In genomic region chr10:43579381-43580261, GRCm38 (mm10) we compare ENCODE assay signal across 8 mouse cellular contexts. TPM values are rescaled to one million over a fixed set of nuclear protein-coding genes. Genes with fewer than 3 reads are reported as not detected.
DNase-seq lines count a peak whose midpoint lies in the region; ATAC-seq and TF ChIP-seq lines count a peak whose summit lies in the region.

No protein-coding gene starts in this region.

- no peaks in the 10 kb centered on the region for H3K27me3 ChIP-seq in intestine, postnatal 0 days (replicated peaks; ENCODE audit: control insufficient read depth, insufficient read depth, low read length)
- no peaks in the 10 kb centered on the region for H3K27me3 ChIP-seq in lung, embryonic 14.5 days (ENCODE audit: insufficient read depth, low read length)

- H3K9ac ChIP-seq in intestine, postnatal 0 days (ENCODE audit: low read depth, low read length): peak overlapping the region; percentile 54
- peak overlapping the region; percentile 90 for H3K9ac ChIP-seq in lung, embryonic 14.5 days

- H3K27ac ChIP-seq in bone marrow, adult 2 months (ENCODE audit: control insufficient read depth, insufficient read depth, low read depth, low read length, poor library complexity): peak overlapping the region; percentile 97
- H3K27ac ChIP-seq in intestine, postnatal 0 days (ENCODE audit: low read depth, low read length): peak overlapping the region; percentile 77
- H3K27ac ChIP-seq in lung, embryonic 14.5 days (ENCODE audit: low read depth): peak overlapping the region; percentile 98
- H3K27ac ChIP-seq in olfactory bulb, adult 2 months (ENCODE audit: insufficient read depth, low read depth, low read length): peak overlapping the region; percentile 9; the same call in 1 of the 2 replicates

- peak; percentile 38; the same call in 1 of the 2 replicates for TF ChIP-seq CTCF in bone marrow, adult 2 months (IDR thresholded peaks at IDR 0.05; ENCODE audit: control insufficient read depth, insufficient read depth, low read length)
- TF ChIP-seq CTCF in intestine, postnatal 0 days (IDR thresholded peaks at IDR 0.05; ENCODE audit: low read depth): peak; percentile 49
- TF ChIP-seq CTCF in lung, embryonic 14.5 days (IDR thresholded peaks at IDR 0.05; ENCODE audit: low read depth): peak; percentile 29
- TF ChIP-seq CTCF in olfactory bulb, adult 2 months (IDR thresholded peaks at IDR 0.05; ENCODE audit: insufficient read depth, low read depth, low read length): no peak

- peaks cover 6% of the 10 kb centered on the region; the same call in 1 of the 2 replicates for H3K4me1 ChIP-seq in bone marrow, adult 2 months (ENCODE audit: control insufficient read depth, insufficient read depth, low read length)
- 0 out of 2 replicates have a peak, but pooled peaks cover 5% of the 10 kb centered on the region for H3K4me1 ChIP-seq in intestine, postnatal 0 days (replicated peaks; ENCODE audit: control insufficient read depth, insufficient read depth, low read length)
- H3K4me1 ChIP-seq in lung, embryonic 14.5 days (ENCODE audit: insufficient read depth): no peaks in the 10 kb centered on the region
- H3K4me1 ChIP-seq in olfactory bulb, adult 2 months (ENCODE audit: control insufficient read depth, insufficient read depth, low read length): peaks cover 15% of the 10 kb centered on the region

- no peaks in the 10 kb centered on the region for H3K9me3 ChIP-seq in intestine, postnatal 0 days (ENCODE audit: control insufficient read depth)
- no peaks in the 10 kb centered on the region for H3K9me3 ChIP-seq in lung, embryonic 14.5 days (ENCODE audit: low read depth, low read length)

- peak overlapping the region; percentile 84 for H3K4me3 ChIP-seq in bone marrow, adult 2 months (replicated peaks; ENCODE audit: control insufficient read depth, low read depth, low read length)
- peak overlapping the region; percentile 64 for H3K4me3 ChIP-seq in intestine, postnatal 0 days (ENCODE audit: low read depth, low read length)
- peak overlapping the region; percentile 70 for H3K4me3 ChIP-seq in lung, embryonic 14.5 days (ENCODE audit: low read depth, low read length)
- H3K4me3 ChIP-seq in olfactory bulb, adult 2 months (ENCODE audit: insufficient read depth, low read depth, low read length): peak overlapping the region; percentile 54

- DNase-seq in cerebellum, postnatal 10 days: peak; percentile 66 to 73
- no peak for DNase-seq in cerebellum, adult 9-11 months
- peak; percentile 74 for DNase-seq in gastrocnemius, adult 18-20 months (ENCODE audit: low spot score)
- peak; percentile 79 for DNase-seq in lung, embryonic 14.5 days
- peak; percentile 36 to 43 for DNase-seq in urinary bladder, postnatal 36 days (ENCODE audit: low spot score in 2 of 2)

- under 1% methylated on average over 49 of the region's 49 CpGs for WGBS in bone marrow, adult 2 months
- 0% methylated on average over 49 of the region's 49 CpGs for WGBS in intestine, postnatal 0 days
- under 1% methylated on average over 49 of the region's 49 CpGs for WGBS in lung, embryonic 14.5 days
- WGBS in olfactory bulb, adult 2 months: under 1% methylated on average over 49 of the region's 49 CpGs

- no peak; the same call in none of the 2 replicates for ATAC-seq in intestine, postnatal 0 days
- ATAC-seq in lung, embryonic 14.5 days (ENCODE audit: insufficient read depth): peak; percentile 18

- H3K36me3 ChIP-seq in intestine, postnatal 0 days (ENCODE audit: control insufficient read depth, insufficient read depth): no peaks in the 10 kb centered on the region
- H3K36me3 ChIP-seq in lung, embryonic 14.5 days (ENCODE audit: insufficient read depth): peaks cover 23% of the 10 kb centered on the region

- H3K4me2 ChIP-seq in intestine, postnatal 0 days (replicated peaks; ENCODE audit: low read depth): peak overlapping the region; percentile 97
- peak overlapping the region; percentile 95 for H3K4me2 ChIP-seq in lung, embryonic 14.5 days

- TF ChIP-seq POLR2A in bone marrow, adult 2 months (IDR thresholded peaks at IDR 0.05; ENCODE audit: borderline replicate concordance, control insufficient read depth, low read depth, low read length): peak; percentile 24; the same call in 1 of the 2 replicates
- TF ChIP-seq POLR2A in olfactory bulb, adult 2 months (IDR thresholded peaks at IDR 0.05; ENCODE audit: insufficient read depth, low read depth, low read length): no peak

RNA-seq across cellular contexts. Expression of gene Cd24a, which starts 1.5 kb away (rescaled TPM):
- 790 and 1,396 TPM in 2 replicates for polyA plus RNA-seq in bone marrow, adult 2 months (2011; ENCODE audit: insufficient read depth, insufficient read length, low replicate concordance, missing spikeins)
- 100 to 1,000 TPM; 173 to 219 TPM for total RNA-seq in gastrocnemius, adult 18-20 months (2021)
- polyA plus RNA-seq in intestine, postnatal 0 days (2015; fragmentation: Nextera tagmentation; extraction: Ambion mirVana): 87.8 and 91.9 TPM in 2 replicates
- polyA plus RNA-seq in lung, embryonic 14.5 days (2014; fragmentation: Nextera tagmentation; extraction: Ambion mirVana): 262 and 275 TPM in 2 replicates
- not detected in 2 replicates for polyA plus RNA-seq in olfactory bulb, adult 2 months (2012; ENCODE audit: insufficient read depth, insufficient read length, low replicate concordance, missing spikeins)

RNA-seq across cellular contexts. Expression of gene 1700021F05Rik, which starts 38.8 kb away (rescaled TPM):
- polyA plus RNA-seq in bone marrow, adult 2 months (2011; ENCODE audit: insufficient read depth, insufficient read length, low replicate concordance, missing spikeins): 28.8 and 56.2 TPM in 2 replicates
- total RNA-seq in gastrocnemius, adult 18-20 months (2021): 10 to 100 TPM; 94.5 to 96.7 TPM
- 54.7 and 57.3 TPM in 2 replicates for polyA plus RNA-seq in intestine, postnatal 0 days (2015; fragmentation: Nextera tagmentation; extraction: Ambion mirVana)
- 53.6 and 53.8 TPM in 2 replicates for polyA plus RNA-seq in lung, embryonic 14.5 days (2014; fragmentation: Nextera tagmentation; extraction: Ambion mirVana)
- not detected in 2 replicates for polyA plus RNA-seq in olfactory bulb, adult 2 months (2012; ENCODE audit: insufficient read depth, insufficient read length, low replicate concordance, missing spikeins)

RNA-seq across cellular contexts. Expression of gene Gm9803, which starts 55.7 kb away (rescaled TPM):
- polyA plus RNA-seq in bone marrow, adult 2 months (2011; ENCODE audit: insufficient read depth, insufficient read length, low replicate concordance, missing spikeins): 49.9 and 110 TPM in 2 replicates
- 10 to 100 TPM in 1 of 2 experiments, 1 to 10 TPM in 1; 2.9 to 14.2 TPM for total RNA-seq in gastrocnemius, adult 18-20 months (2021)
- polyA plus RNA-seq in intestine, postnatal 0 days (2015; fragmentation: Nextera tagmentation; extraction: Ambion mirVana): 13.2 and 14.8 TPM in 2 replicates
- polyA plus RNA-seq in lung, embryonic 14.5 days (2014; fragmentation: Nextera tagmentation; extraction: Ambion mirVana): 10.5 and 19.0 TPM in 2 replicates
- polyA plus RNA-seq in olfactory bulb, adult 2 months (2012; ENCODE audit: insufficient read depth, insufficient read length, low replicate concordance, missing spikeins): not detected in 2 replicates

Comparison
In these comparisons a context has a peak if more than half of its experiments do, and no peak if none do; other contexts are left out.
1. H3K27ac ChIP-seq: peak in every context shown above with its lines; median percentile 98 in lung, embryonic 14.5 days; 97 in bone marrow, adult 2 months; 77 in intestine, postnatal 0 days; 9 in olfactory bulb, adult 2 months.
2. RNA of gene Gm9803, which starts 55.7 kb away (polyA plus RNA-seq): 49.9 to 110 TPM in bone marrow, adult 2 months, 13.2 to 14.8 TPM in intestine, postnatal 0 days and 10.5 to 19.0 TPM in lung, embryonic 14.5 days; not detected in olfactory bulb, adult 2 months; every median in the first group is over 10 times any median in the second.
3. Peak in every context shown above with its lines, with median percentiles within 50 percentile points of each other: H3K4me3 ChIP-seq.